Mouse (Mus musculus) bone marrow macrophage, adult 2 months (primary cell): ENCODE results near the gene Insyn1.

Experiments
- CTCF ChIP-seq: IDR thresholded peaks from 2 replicates; pipeline ENCODE4 v1.5.1; 2012; ENCODE audit warnings: low read depth, mild to moderate bottlenecking, low read length, moderate library complexity
- POLR2A ChIP-seq: IDR thresholded peaks from 2 replicates; pipeline ENCODE4 v1.6.1; 2012; ENCODE audit warnings: mild to moderate bottlenecking, low read depth, low read length, borderline replicate concordance

- TF ChIP-seq CTCF (no peak), POLR2A (no peak)
Observed at GRCm38 (mm10) chr9:58487851-58488801, at the start of gene Insyn1.
